8 mouse cellular contexts compared by ENCODE assay signal in the genomic region with DNA sequence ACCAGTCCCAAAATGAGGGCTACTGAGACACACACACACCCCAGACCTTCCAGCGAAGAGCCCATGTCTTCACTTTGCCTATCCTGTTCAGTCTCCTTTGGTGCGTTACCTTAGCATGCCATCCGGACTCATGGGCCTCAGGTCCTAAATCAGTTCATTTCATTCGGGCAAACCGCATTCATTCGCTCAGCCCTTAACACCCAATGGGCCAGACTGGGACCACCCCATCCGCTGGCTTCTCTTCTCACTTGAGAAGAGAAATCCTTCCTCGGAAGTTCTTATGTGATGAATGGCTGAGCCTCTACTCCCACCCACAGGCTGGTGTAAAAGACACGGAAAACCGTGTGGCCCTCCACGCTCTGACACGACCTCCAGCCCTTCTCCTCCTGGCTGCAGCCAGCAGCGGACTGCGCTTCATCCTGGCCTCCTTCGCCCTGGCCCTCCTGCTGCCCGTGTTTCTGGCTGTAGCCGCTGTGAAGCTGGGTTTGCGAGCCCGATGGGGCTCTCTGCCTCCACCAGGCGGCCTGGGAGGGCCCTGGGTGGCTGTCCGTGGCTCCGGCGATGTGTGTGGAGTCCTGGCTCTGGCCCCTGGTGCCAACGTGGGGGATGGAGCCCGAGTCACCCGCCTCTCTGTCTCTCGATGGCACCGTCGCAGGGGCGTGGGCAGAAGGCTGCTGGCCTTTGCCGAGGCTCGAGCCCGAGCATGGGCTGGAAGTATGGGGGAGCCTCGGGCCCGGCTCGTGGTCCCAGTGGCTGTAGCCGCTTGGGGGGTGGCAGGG. TPM values are rescaled to one million over a fixed set of nuclear protein-coding genes. Genes with fewer than 3 reads are reported as not detected.
DNase-seq lines count a peak whose midpoint lies in the region; ATAC-seq and TF ChIP-seq lines count a peak whose summit lies in the region.

No protein-coding gene starts in this region.

- no peaks in the 10 kb centered on the region for H3K36me3 ChIP-seq in testis, adult 2 months (ENCODE audit: control insufficient read depth, insufficient read depth, low read length)
- H3K36me3 ChIP-seq in limb, embryonic 15.5 days: peaks cover 30% of the 10 kb centered on the region
- H3K36me3 ChIP-seq in myocyte (ENCODE audit: control insufficient read depth, insufficient read depth): no peaks in the 10 kb centered on the region

- H3K27ac ChIP-seq in testis, adult 2 months (ENCODE audit: control insufficient read depth, insufficient read depth, low read depth, low read length): peak overlapping the region; percentile 59
- peak overlapping the region; percentile 91 for H3K27ac ChIP-seq in limb, embryonic 15.5 days

- peak overlapping the region; percentile 33 for H3ac ChIP-seq in myocyte (ENCODE audit: control insufficient read depth, insufficient read length)

- H3K4me2 ChIP-seq in limb, embryonic 15.5 days: peak overlapping the region; percentile 66
- peak overlapping the region; percentile 84 for H3K4me2 ChIP-seq in myocyte (ENCODE audit: low read depth)

- TF ChIP-seq CTCF in testis, adult 2 months (IDR thresholded peaks at IDR 0.05; ENCODE audit: control insufficient read depth, insufficient read depth, insufficient replicate concordance, low read depth, low read length): peak; percentile 25; the same call in 1 of the 2 replicates

- H3K9me3 ChIP-seq in limb, embryonic 15.5 days: no peaks in the 10 kb centered on the region

- H3K4me3 ChIP-seq in testis, adult 2 months (ENCODE audit: control insufficient read depth, low read depth, low read length): peak overlapping the region; percentile 94
- H3K4me3 ChIP-seq in limb, embryonic 15.5 days: peak overlapping the region; percentile 31
- H3K4me3 ChIP-seq in myocyte: peak overlapping the region; percentile 7

- H3K79me2 ChIP-seq in myocyte (ENCODE audit: control insufficient read depth, insufficient read depth): no peaks in the 10 kb centered on the region

- TF ChIP-seq POLR2A in testis, adult 2 months (IDR thresholded peaks at IDR 0.05; ENCODE audit: control insufficient read depth, low read depth, low read length): 0 out of 2 replicates have a peak, but pooled peaks have one; percentile 10
- no peak for TF ChIP-seq POLR2A in myocyte (IDR thresholded peaks at IDR 0.05; ENCODE audit: insufficient read length, low read depth)

- no peaks in the 10 kb centered on the region for H3K27me3 ChIP-seq in testis, adult 2 months (ENCODE audit: control insufficient read depth, insufficient read depth, low read length)
- H3K27me3 ChIP-seq in limb, embryonic 15.5 days: no peaks in the 10 kb centered on the region
- no peaks in the 10 kb centered on the region for H3K27me3 ChIP-seq in myocyte (ENCODE audit: control insufficient read depth, insufficient read depth, insufficient read length)

- ATAC-seq in inflammation-experienced regulatory T-cells, adult 6 months: peak; percentile 7
- no peak for ATAC-seq in limb, embryonic 15.5 days (ENCODE audit: insufficient number of reproducible peaks, low FRiP score, low TSS enrichment, low read depth)
- no peak for ATAC-seq in activated CD4-positive, CD25-positive, alpha-beta regulatory T cell, adult 4 months

- WGBS in limb, embryonic 15.5 days: 6% methylated on average over 37 of the region's 37 CpGs

- H3K4me1 ChIP-seq in testis, adult 2 months (ENCODE audit: control insufficient read depth, insufficient read depth, low read length): peaks cover 46% of the 10 kb centered on the region
- peaks cover 67% of the 10 kb centered on the region for H3K4me1 ChIP-seq in limb, embryonic 15.5 days

- no peak for DNase-seq in testis, postnatal 14 days (ENCODE audit: low spot score)
- DNase-seq in cerebellum, postnatal 36 days: peak; percentile 61 to 68
- DNase-seq in gastrocnemius, postnatal 25 days: peak; percentile 77

- peak overlapping the region; percentile 21; the same call in 1 of the 2 replicates for H3K9ac ChIP-seq in limb, embryonic 15.5 days

TF ChIP-seq in myocyte, 11 proteins besides CTCF, POLR2A, EP300 and RAD21:
- peak in 1 of 3 experiments; percentile 18 for TF ChIP-seq MYOG (IDR thresholded peaks at IDR 0.05; ENCODE audit: control insufficient read depth in 1 of 3, insufficient read depth in 1 of 3, insufficient read length in 2 of 3, low read depth in 2 of 3)
- no peak for TF ChIP-seq CEBPB (IDR thresholded peaks at IDR 0.05; ENCODE audit: insufficient read depth, poor library complexity, severe bottlenecking)
TF ChIP-seq in myocyte: peak in this region for 1.

RNA-seq across cellular contexts. Expression of gene Ssc5d, which starts 1.8 kb away (rescaled TPM):
- polyA plus RNA-seq in testis, adult 2 months (2012; rRNA removed): 0.94 and 1.9 TPM in 2 replicates
- total RNA-seq in gastrocnemius, postnatal 25 days (2021): 10 to 100 TPM; 10.1 to 11.6 TPM
- not detected for polyA plus RNA-seq in inflammation-experienced regulatory T-cells, adult 6 months (2017; shearing (Covaris generic))
- polyA plus RNA-seq in limb, embryonic 15.5 days (2015; fragmentation: Nextera tagmentation; extraction: Ambion mirVana): 15.6 and 21.9 TPM in 2 replicates
- 13.6 TPM for polyA plus RNA-seq in myocyte (2012; fragmentation: generic; extraction: Trizol)
- polyA plus RNA-seq in activated CD4-positive, CD25-positive, alpha-beta regulatory T cell, adult 4 months (2017; shearing (Covaris generic)): under 1 TPM in 1 of 2 experiments, not detected in 1; 0.10 TPM

RNA-seq across cellular contexts. Expression of gene Nat14, which starts 1.9 kb away (rescaled TPM):
- polyA plus RNA-seq in testis, adult 2 months (2012; rRNA removed): 3.7 and 4.8 TPM in 2 replicates
- 1 to 10 TPM; 3.7 to 5.2 TPM for total RNA-seq in gastrocnemius, postnatal 25 days (2021)
- polyA plus RNA-seq in inflammation-experienced regulatory T-cells, adult 6 months (2017; shearing (Covaris generic)): under 1 TPM in 2 of 3 experiments, not detected in 1; 0.34 to 0.44 TPM
- 2.5 and 3.7 TPM in 2 replicates for polyA plus RNA-seq in limb, embryonic 15.5 days (2015; fragmentation: Nextera tagmentation; extraction: Ambion mirVana)
- 3.1 TPM for polyA plus RNA-seq in myocyte (2012; fragmentation: generic; extraction: Trizol)
- not detected for polyA plus RNA-seq in activated CD4-positive, CD25-positive, alpha-beta regulatory T cell, adult 4 months (2017; shearing (Covaris generic))

RNA-seq across cellular contexts. Expression of gene Zfp628, which starts 8.8 kb away (rescaled TPM):
- 8.8 and 10.5 TPM in 2 replicates for polyA plus RNA-seq in testis, adult 2 months (2012; rRNA removed)
- 1 to 10 TPM; 6.8 to 8.3 TPM for total RNA-seq in gastrocnemius, postnatal 25 days (2021)
- polyA plus RNA-seq in inflammation-experienced regulatory T-cells, adult 6 months (2017; shearing (Covaris generic)): 1 to 10 TPM in 2 of 3 experiments, under 1 TPM in 1; 0.93 to 1.8 (median 1.6) TPM
- polyA plus RNA-seq in limb, embryonic 15.5 days (2015; fragmentation: Nextera tagmentation; extraction: Ambion mirVana): 3.4 TPM in 2 replicates
- 8.0 TPM for polyA plus RNA-seq in myocyte (2012; fragmentation: generic; extraction: Trizol)
- polyA plus RNA-seq in activated CD4-positive, CD25-positive, alpha-beta regulatory T cell, adult 4 months (2017; shearing (Covaris generic)): 1 to 10 TPM; 1.9 TPM

RNA-seq across cellular contexts. Expression of gene Gm36210, which starts 17.5 kb away (rescaled TPM):
- polyA plus RNA-seq in testis, adult 2 months (2012; rRNA removed): 0.65 and 0.79 TPM in 2 replicates
- total RNA-seq in gastrocnemius, postnatal 25 days (2021): under 1 TPM; 0.21 to 0.36 TPM
- not detected for polyA plus RNA-seq in inflammation-experienced regulatory T-cells, adult 6 months (2017; shearing (Covaris generic))
- 0.17 TPM in 1 of 2 replicates, not detected in the other for polyA plus RNA-seq in limb, embryonic 15.5 days (2015; fragmentation: Nextera tagmentation; extraction: Ambion mirVana)
- not detected for polyA plus RNA-seq in myocyte (2012; fragmentation: generic; extraction: Trizol)
- polyA plus RNA-seq in activated CD4-positive, CD25-positive, alpha-beta regulatory T cell, adult 4 months (2017; shearing (Covaris generic)): not detected

RNA-seq across cellular contexts. Expression of gene Sbk2, which starts 40.4 kb away (rescaled TPM):
- polyA plus RNA-seq in testis, adult 2 months (2012; rRNA removed): 0.04 and 0.17 TPM in 2 replicates
- 10 to 100 TPM; 29.0 to 60.0 TPM for total RNA-seq in gastrocnemius, postnatal 25 days (2021)
- 1 to 10 TPM in 2 of 3 experiments, not detected in 1; 1.2 to 2.0 TPM for polyA plus RNA-seq in inflammation-experienced regulatory T-cells, adult 6 months (2017; shearing (Covaris generic))
- 0.73 and 0.74 TPM in 2 replicates for polyA plus RNA-seq in limb, embryonic 15.5 days (2015; fragmentation: Nextera tagmentation; extraction: Ambion mirVana)
- 7.1 TPM for polyA plus RNA-seq in myocyte (2012; fragmentation: generic; extraction: Trizol)
- not detected for polyA plus RNA-seq in activated CD4-positive, CD25-positive, alpha-beta regulatory T cell, adult 4 months (2017; shearing (Covaris generic))

Comparison
In these comparisons a context has a peak if more than half of its experiments do, and no peak if none do; other contexts are left out.
1. H3K4me3 ChIP-seq: peak in every context shown above with its lines; median percentile 94 in testis, adult 2 months; 31 in limb, embryonic 15.5 days; 7 in myocyte.